Mouse (Mus musculus) B cell, adult 2 months (primary cell): Measurements from ENCODE around the gene Gm19426.
A peak's percentile ranks its signal among the peaks of the same experiment; 100 is the strongest.
"Not testable (repeated sequence)": the region's sequence is repeated elsewhere in the genome, so short reads cannot be mapped to it uniquely, and the experiment has no call there.

ENCODE experiments used
- DNase-seq, 2 experiments: peaks; one replicate each; pipeline ENCODE4 v3.0.0; 2022

Gm19426 gene

DNA sequence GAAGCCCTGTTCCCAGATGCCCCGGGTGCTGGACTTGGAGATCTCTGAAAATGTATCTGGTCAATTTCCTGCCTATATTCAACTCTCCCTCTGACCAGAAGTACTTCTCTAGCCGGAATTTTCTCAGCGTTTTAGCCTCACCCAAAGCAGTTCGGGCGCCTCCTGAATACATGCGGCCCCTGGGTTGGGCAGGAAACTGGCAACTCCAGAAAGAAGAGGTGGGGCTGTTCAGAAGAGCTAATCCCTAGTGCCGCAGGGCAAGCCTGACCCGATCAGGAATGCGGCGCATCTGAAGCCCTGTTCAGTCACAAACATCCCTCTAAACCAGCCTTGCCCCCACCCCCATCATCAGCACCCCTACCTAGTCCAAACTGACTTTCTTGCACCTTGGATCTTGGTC lies 671 bp upstream of the Gm19426 start:
- DNase-seq = no peak

DNA sequence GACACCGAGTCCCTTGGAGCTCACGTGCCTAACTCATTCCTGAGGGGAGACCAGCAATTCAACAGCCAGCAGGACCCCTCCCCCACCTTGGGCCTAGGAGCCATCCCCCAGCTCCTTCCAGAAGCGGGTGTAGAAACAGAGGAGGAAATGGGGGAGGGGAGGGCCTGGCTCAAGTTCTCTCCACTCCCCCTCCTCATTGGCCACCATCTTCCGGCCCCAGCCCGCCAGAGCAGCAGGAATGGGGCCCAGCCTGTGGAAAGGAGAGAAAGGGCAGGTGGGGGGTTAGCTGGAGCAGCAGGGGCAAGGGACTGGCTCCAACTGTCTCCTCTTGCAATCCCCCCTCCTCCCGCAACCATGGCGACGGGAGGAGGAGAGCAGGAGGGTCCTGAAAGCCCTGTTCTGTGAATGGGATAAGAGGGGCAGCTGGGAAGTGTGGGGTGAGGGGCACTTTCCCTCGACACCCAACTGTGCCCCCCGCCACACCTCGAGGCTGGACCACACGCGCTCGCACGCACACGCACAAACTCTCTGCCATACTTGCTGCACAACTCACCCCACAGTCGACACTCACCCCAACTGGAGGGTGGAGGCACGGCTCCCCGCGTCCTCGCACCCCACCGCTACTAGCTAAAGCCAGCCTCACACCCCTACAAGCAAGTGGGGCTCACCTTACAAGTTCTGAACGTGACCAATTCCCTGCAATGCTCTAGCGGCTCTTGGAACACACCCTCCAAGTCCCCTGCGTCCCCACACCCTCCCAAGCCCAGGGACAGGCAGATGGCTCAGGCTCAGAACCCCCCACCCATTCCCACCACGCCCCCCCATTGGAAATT lies 788 bp downstream of the Gm19426 start:
- DNase-seq = peak; percentile 17

- no peak for DNase-seq
Measured at GRCm38 (mm10) chr2:84741841-84742450, 1.5 kb downstream of the Gm19426 start.

DNA sequence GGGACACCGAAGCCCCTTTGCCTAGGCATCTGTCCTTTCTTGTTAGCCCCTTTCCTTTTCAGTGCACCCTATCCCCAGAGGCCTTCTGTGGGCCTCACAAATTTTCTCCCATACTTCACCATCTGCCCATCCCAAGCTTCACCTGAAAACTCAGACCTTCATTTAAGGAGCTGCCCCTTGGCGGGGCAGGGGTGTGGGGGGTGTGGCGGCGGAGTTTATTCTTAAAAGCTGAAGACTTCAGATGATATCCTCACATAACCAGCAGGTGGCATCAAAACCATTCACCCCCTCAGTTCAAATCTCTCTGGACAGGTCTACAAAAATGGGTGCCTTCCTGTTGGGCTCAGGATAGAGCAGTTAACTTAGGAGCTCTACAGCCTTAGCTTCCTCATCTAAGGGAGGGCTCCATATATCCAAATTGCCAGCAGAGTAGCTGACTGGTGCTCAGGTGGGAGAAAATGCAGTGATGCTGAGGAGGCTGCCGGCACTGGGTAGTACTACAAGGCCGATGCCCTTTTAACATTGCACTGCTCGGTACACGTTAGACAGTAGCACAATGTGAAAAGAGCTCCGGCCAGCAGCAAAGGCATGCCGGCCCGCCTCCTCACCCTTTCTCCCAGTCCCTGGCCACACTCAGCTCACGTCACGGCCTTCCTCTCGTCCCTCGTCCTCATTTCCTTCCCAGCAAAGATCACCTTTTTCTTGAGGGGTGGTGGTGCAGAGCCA lies 2.7 kb downstream of the Gm19426 start:
- peak; percentile 32 to 35 for DNase-seq

- DNase-seq = peak; percentile 36 to 37
Measured at GRCm38 (mm10) chr2:84738271-84738911, 5.1 kb downstream of the Gm19426 start.

DNA sequence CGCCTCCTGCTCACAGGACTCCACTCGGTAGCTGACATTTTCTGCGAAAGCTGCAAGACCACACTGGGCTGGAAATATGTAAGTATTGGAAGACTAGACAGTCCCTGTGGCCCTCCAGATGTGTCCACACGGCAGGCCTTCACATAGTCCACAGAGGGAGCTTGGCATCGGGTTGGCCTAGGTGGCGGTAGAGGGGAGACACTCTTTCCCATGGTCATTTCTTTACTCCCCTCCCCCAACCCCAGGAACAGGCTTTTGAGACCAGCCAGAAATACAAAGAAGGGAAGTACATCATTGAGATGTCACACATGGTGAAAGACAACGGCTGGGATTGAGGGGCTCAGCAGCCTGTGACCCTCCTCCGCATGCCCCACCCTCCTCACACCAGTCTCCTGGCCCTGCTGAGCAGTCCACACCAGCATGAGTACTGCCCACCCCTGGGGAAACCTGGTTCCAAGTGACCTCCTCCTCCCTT lies 6.0 kb downstream of the Gm19426 start:
- no peak for DNase-seq

DNA sequence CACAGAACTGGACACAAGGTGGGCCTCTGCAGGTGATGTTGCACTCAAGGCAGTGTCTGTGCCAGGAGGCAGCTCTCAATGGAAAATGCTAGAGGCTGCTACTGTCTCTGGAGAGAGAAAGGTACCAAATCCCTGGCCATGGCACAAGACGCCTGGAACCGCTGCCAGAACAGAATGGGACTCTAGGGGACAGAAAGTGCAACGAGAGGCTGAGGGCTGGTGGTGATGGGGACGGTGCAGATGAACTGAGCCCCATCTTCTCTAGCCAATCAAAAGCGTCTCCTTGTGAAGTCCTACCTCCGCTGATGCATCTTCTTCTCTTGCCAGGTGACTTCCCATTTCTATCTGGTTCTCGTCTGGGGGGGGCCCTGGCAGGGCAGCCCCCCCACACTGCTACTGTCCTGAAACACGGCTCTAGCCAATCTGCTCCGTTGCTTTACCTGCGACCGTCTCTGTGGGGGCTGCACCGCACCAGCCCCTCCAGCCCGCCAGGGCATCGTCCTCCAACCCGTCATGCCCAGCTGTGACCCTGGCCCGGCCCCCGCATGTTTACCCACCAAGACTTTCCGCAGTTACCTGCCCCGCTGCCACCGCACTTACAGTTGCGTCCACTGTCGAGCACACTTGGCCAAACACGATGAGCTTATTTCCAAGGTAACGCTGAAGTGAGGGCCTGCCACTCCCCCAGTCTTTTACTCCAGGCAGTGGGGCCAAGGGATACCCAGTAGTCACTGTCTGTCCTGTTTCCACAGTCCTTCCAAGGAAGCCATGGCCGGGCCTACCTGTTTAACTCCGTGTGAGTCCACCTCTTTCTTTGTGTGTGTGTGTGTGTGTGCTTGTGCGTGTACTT lies 6.9 kb downstream of the Gm19426 start:
- DNase-seq = no peak

DNA sequence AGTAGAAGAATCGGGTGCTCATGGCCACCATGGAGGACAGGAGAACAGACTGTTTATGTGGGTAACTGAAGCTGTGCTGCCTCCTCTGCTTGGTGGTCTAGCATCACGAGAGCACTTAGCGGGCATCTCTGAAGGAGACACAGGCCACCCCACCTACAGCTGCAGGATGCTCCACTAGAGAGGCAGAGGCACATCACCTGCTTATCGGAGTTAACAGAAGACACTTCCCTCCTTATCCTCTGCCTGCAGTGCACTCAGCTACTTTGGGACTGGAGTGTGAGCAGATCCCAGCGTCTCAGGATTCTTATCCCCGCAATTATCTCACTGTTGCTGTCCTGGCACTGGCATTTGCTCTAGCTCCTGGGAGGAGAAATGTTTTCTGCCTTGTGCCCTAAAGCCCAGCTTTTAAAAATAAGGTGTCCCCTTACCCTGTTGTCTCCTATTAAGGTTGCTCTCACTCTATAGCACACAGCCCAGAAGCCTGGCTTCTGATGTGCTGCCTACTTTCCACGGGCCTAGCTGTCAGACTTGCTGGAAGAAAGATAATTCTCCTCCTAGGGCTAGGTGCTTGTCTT lies 8.0 kb downstream of the Gm19426 start:
- no peak for DNase-seq

DNA sequence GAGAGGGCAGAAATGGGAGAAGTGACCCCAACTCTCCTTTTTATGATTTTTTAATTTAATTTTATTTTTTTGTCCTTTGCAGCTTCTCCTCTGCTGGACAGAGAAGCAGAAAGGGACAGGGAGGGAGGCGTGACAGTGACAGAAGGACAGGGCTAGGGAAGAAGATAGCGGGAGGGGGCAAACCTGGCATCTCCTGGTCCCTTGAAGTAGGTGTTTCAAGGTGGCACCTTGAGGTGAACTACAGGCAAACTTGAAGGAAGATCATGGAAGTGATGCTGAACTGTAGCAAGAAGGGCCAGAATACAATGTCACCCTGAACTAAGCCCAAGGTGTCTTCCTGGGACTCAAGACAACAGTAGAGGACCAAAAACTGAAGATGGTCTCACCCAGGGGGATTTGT lies 8.5 kb downstream of the Gm19426 start:
- no peak for DNase-seq

- peak in 1 of 2 experiments; percentile 7 for DNase-seq
Measured at GRCm38 (mm10) chr2:84734351-84734864, 9.0 kb downstream of the Gm19426 start.

DNA sequence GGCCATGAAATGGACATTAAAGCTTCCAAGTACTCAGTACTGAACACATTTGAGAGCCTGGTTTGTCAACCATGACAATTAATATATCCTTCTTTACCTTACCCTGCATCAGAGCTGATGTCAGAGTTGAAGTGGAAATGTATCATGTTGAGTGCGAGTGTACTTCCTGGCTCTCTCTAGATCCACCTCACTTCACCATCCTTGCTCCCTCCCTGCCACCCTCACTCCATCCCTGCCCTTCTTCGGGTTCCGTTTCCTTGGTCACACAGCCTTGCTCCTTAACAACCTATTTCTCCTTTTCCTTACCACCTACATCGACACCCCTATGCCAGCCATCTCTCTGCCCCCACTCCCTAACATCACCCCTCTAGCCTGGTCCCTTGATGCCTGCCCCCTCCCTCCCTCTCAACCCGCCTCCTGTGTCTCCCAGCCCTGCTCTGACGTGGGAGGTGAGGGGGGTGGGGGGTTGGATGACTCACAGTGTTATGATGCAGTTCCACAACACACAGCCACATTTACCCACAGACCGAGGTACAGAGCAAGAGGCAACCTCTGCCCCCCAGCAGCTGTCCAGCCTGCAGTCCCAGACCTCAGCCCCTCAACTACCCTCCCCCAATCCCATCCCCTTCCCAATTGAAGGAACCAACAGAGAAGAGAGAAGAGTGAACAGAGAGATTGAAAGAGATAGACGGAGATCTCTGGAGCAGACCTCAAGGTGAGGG lies 9.7 kb downstream of the Gm19426 start, which contains the start of gene Ypel4:
Gene Ypel4, plus strand, starts transcription at position 480 of the 722 bp plus-strand sequence.
- peak; percentile 63 to 74 for DNase-seq

DNA sequence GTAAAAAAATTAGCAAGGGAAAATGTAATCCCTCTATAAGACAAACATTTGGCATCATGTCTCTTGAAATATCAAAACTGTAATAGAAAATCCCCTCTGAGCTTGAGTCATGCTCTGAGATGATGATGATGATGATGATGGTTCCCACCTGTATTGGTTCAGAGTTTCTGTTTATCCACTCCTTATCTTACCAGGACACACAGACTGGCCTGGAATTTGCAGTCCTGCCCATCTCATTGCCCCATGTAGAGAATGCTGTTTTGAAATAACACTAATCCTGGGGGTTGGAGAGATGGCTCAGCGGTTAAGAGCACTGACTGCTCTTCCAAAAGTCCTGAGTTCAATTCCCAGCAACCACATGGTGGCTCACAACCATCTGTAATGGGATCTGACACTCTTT lies 11.1 kb downstream of the Gm19426 start:
- no peak for DNase-seq

DNA sequence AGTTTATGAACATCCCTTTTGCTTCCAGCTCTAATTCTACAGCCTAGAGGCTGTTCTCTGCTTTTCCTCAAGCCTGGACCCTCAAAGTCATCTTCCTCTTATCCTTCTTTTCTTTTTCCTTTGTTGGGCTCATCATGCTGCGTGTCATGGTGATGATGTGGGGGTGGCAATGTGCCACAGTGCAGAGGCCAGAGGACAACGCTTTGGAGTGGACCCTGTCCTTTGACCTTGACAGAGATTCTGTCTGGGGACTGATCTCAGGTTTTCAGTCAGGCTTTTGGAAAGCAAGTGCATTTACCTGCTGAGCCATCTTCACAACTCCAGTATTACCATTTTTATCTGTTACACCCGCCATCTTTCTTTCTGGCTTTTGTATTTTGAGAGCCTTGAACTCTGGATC lies 12.2 kb downstream of the Gm19426 start:
- DNase-seq = no peak

DNA sequence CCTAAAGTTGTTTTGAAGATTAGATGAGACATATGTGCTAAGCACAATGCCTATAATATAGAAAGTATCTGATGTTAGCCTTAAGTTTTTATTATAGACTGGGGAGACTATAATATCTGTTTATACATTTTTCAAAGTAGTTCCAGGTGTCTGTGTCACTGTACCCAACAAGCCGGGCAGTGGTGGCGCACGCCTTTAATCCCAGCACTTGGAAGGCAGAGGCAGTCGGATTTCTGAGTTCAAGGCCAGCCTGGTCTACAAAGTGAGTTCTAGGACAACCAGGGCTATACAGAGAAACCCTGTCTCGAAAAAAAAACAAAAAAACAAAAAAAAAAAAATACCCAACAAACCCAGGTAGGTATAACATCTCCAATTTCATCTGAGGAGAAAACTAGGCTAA lies 15.3 kb downstream of the Gm19426 start:
- DNase-seq = not testable (repeated sequence)

- peak; percentile 95 to 96 for DNase-seq
Measured at GRCm38 (mm10) chr2:84727172-84727858, 16.1 kb downstream of the Gm19426 start, which contains the start of gene Clp1. Clp1 (minus strand) TSS chr2:84727350.

- peak in 1 of 2 experiments; percentile 10 for DNase-seq
Measured at GRCm38 (mm10) chr2:84726716-84727115, 16.7 kb downstream of the Gm19426 start.

- DNase-seq = no peak
Measured at GRCm38 (mm10) chr2:84725770-84726169, 17.7 kb downstream of the Gm19426 start.

- DNase-seq = no peak
Measured at GRCm38 (mm10) chr2:84723856-84724255, 19.6 kb downstream of the Gm19426 start.

DNA sequence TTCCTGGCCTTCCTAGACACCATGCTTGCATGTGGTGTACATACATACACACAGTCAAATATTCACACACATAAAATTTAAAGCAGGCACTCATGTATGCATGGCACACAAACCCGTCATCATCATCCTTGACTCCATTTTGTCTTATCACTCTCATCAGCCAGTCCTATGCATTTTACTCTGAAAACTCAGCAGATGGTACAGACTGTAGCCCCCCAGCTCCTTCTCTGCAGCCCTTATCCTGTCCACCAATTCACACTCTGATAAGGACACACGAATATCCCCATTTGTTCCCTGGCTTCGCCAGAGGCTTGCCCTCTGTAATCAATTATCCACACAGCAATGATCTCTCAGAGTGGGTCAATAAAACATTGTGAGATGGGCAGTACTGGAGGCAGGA lies 22.3 kb downstream of the Gm19426 start:
- DNase-seq = no peak

DNA sequence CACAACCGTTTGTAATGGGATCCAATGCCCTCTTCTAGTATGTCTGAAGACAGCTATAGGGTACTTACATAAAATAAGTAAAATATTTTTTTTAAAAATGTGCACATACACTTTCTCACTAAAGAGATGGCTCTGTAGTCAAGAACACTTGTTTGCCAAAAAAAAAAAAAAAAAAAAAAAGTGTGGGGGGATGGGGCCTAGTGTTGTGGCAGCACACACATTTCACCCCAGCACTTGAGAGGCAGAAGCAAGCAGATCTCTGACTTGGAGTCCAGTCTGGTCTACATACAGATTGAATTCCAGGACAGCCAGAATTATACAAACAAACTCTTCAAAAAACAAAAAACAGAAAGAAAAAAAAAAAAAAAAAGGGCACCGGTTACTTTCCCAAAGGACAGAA lies 22.7 kb downstream of the Gm19426 start:
- DNase-seq = no peak
